Mouse (Mus musculus): Measurements from ENCODE around the gene Lck. TPM values are rescaled to one million over a fixed set of nuclear protein-coding genes. Genes with fewer than 3 reads are reported as not detected.
"Not testable (repeated sequence)": the region's sequence is repeated elsewhere in the genome, so short reads cannot be mapped to it uniquely, and the experiment has no call there.

Lck gene
- polyA plus RNA-seq, 1 experiment from 2014 or later = 7.9 TPM

DNA sequence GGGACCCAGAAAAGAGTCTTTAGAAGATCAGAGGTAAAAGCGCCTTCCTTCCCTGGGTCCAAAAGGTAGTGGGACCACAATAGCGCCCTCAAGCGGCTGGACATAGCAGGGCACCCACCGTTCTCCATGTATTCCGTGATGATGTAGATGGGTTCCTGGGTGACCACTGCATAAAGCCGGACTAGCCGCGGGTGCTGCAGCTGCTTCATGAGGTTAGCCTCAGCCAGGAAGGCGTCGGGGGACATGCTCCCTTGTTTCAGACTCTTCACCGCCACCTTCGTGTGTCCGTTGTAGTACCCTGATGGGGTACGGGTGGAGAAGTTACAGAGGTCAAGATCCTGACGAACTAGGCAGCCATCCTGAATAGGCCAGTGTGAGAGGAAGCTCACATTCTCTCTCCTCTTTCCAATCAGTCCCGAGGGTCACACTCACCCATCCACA is 18.0 kb downstream of the Lck start:
- Histone ChIP-seq H3K9ac (ENCODE audit: low read length) (peak overlapping the region; percentile 55), H3K4me3 (ENCODE audit: low read depth, low read length) (peak overlapping the region; percentile 58), H3K36me3 (ENCODE audit: control insufficient read depth, insufficient read depth, low read length) (no peaks in the 10 kb centered on the region), H3K27ac (ENCODE audit: low read depth) (peak overlapping the region; percentile 69; the same call in 1 of the 2 replicates), H3K4me1 (replicated peaks; ENCODE audit: control insufficient read depth, insufficient read depth, low read length) (peaks cover 18% of the 10 kb centered on the region), H3K27me3 (replicated peaks; ENCODE audit: control insufficient read depth, insufficient read depth, low read length) (no peaks in the 10 kb centered on the region), H3K9me3 (ENCODE audit: control insufficient read depth, low read length) (no peaks in the 10 kb centered on the region), H3K4me2 (ENCODE audit: low read length) (peak overlapping the region; percentile 94)
- DNase-seq (ENCODE audit: low spot score) (peak; percentile 85), ATAC-seq (replicated peaks; ENCODE audit: low FRiP score, low TSS enrichment, low read depth) (peak; percentile 30; the same call in 1 of the 2 replicates)
- 6% methylated on average over 16 of the region's 16 CpGs for WGBS

DNA sequence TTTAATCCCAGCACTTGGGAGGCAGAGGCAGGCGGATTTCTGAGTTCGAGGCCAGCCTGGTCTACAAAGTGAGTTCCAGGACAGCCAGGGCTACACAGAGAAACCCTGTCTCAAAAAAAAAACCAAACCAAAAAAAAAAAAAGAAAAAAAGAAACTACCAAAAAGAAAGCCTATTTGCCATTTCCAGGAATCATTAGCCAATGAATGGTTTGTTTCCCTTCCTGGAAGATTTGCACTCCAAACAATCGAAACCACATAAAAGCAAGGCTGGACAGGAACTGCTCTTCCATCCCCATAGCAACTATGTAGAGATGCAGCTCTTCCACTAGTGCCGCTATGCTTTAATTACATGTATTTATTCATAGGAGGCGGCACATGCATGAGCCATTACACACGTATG is 18.9 kb downstream of the Lck start:
- H3K4me3 ChIP-seq (ENCODE audit: low read depth, low read length); ATAC-seq (replicated peaks; ENCODE audit: low FRiP score, low TSS enrichment, low read depth); H3K27ac ChIP-seq (ENCODE audit: low read depth); H3K4me2 ChIP-seq (ENCODE audit: low read length); H3K9ac ChIP-seq (ENCODE audit: low read length); H3K27me3 ChIP-seq (replicated peaks; ENCODE audit: control insufficient read depth, insufficient read depth, low read length); H3K9me3 ChIP-seq (ENCODE audit: control insufficient read depth, low read length); H3K36me3 ChIP-seq (ENCODE audit: control insufficient read depth, insufficient read depth, low read length); DNase-seq (ENCODE audit: low spot score): not testable (repeated sequence)
- peaks cover 18% of the 10 kb centered on the region for H3K4me1 ChIP-seq (replicated peaks; ENCODE audit: control insufficient read depth, insufficient read depth, low read length)
- 92% methylated on average over 6 of the region's 6 CpGs for WGBS

GRCm38 (mm10) chr4:129550295-129550694 is 23.1 kb downstream of the Lck start:
- H3K27me3 ChIP-seq (replicated peaks; ENCODE audit: control insufficient read depth, insufficient read depth, low read length) = no peaks in the 10 kb centered on the region
- DNase-seq (ENCODE audit: low spot score) (no peak), ATAC-seq (replicated peaks; ENCODE audit: low FRiP score, low TSS enrichment, low read depth) (no peak)
- H3K9me3 ChIP-seq (ENCODE audit: control insufficient read depth, low read length) = no peaks in the 10 kb centered on the region
- H3K27ac ChIP-seq (ENCODE audit: low read depth) = no peak overlapping the region
- no peaks in the 10 kb centered on the region for H3K36me3 ChIP-seq (ENCODE audit: control insufficient read depth, insufficient read depth, low read length)
- no peak overlapping the region for H3K4me2 ChIP-seq (ENCODE audit: low read length)
- no peak overlapping the region for H3K4me3 ChIP-seq (ENCODE audit: low read depth, low read length)
- no peak overlapping the region for H3K9ac ChIP-seq (ENCODE audit: low read length)
- peaks cover 2% of the 10 kb centered on the region for H3K4me1 ChIP-seq (replicated peaks; ENCODE audit: control insufficient read depth, insufficient read depth, low read length)
- 53% methylated on average over 1 of the region's 1 CpGs for WGBS

DNA sequence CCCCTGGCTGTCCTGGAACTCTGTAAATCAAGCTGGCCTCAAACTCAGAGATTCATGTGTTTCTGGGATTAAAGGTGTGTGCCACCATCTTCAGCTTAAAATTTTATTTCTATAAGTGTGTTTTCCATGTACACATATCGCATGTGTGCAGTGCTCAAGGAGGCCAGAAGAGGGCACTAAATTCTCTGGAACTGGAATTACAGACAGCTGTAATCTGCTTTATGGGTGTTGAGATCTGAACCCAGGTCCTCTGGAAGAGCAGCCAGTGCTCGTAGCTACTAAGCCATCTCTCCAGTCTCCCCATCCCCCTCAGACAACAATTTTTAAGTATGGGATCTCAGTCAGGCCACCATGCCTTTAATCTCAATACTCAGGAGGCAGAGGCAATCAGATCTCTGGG is 24.1 kb downstream of the Lck start:
- 94% methylated on average over 2 of the region's 2 CpGs for WGBS
- Histone ChIP-seq H3K27me3 (replicated peaks; ENCODE audit: control insufficient read depth, insufficient read depth, low read length) (no peaks in the 10 kb centered on the region), H3K9ac (ENCODE audit: low read length) (no peak overlapping the region), H3K4me3 (ENCODE audit: low read depth, low read length) (no peak overlapping the region), H3K4me2 (ENCODE audit: low read length) (no peak overlapping the region), H3K27ac (ENCODE audit: low read depth) (no peak overlapping the region), H3K9me3 (ENCODE audit: control insufficient read depth, low read length) (no peaks in the 10 kb centered on the region), H3K4me1 (replicated peaks; ENCODE audit: control insufficient read depth, insufficient read depth, low read length) (no peaks in the 10 kb centered on the region), H3K36me3 (ENCODE audit: control insufficient read depth, insufficient read depth, low read length) (no peaks in the 10 kb centered on the region)
- DNase-seq (ENCODE audit: low spot score) (no peak), ATAC-seq (replicated peaks; ENCODE audit: low FRiP score, low TSS enrichment, low read depth) (no peak)

DNA sequence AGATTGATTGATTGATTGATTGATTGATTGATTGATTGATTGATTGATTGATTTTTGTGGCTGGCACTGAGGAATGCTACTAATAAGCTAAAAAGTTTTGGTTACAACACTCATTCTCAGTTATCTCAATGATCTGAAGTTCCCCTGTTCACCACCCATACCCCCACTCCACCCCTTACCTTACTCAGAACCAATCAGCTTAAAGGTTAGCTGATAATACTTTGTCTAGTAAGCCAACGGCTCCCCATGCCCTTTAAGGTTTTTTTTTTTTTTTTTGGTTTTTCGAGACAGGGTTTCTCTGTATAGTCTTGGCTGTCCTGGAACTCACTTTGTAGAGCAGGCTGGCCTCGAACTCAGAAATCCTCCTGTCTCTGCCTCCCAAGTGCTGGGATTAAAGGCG is 25.8 kb downstream of the Lck start:
- H3K36me3 ChIP-seq (ENCODE audit: control insufficient read depth, insufficient read depth, low read length); H3K27ac ChIP-seq (ENCODE audit: low read depth); H3K4me1 ChIP-seq (replicated peaks; ENCODE audit: control insufficient read depth, insufficient read depth, low read length); DNase-seq (ENCODE audit: low spot score); H3K4me2 ChIP-seq (ENCODE audit: low read length); H3K27me3 ChIP-seq (replicated peaks; ENCODE audit: control insufficient read depth, insufficient read depth, low read length); ATAC-seq (replicated peaks; ENCODE audit: low FRiP score, low TSS enrichment, low read depth); H3K9me3 ChIP-seq (ENCODE audit: control insufficient read depth, low read length); H3K4me3 ChIP-seq (ENCODE audit: low read depth, low read length); H3K9ac ChIP-seq (ENCODE audit: low read length): not testable (repeated sequence)
- 90% methylated on average over 4 of the region's 4 CpGs for WGBS

DNA sequence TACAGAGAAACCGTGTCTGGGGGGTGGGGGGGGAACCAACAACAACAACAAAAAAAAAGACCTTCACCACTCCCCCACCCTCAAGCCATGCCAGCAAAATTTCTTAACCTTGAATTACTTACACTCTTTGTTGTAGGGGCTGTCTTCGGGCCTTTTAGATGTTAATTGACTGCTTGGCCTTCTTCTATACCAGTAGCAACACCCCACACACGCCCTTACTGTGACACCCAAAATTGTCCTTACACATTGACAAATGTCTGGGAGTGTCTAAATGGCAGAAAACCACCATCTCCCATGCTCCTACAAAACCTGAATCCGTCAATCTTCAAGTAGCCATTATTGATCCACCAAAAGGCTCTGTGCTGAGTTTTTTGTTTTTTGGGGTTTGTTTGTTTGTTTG is 29.3 kb downstream of the Lck start:
- Histone ChIP-seq H3K4me3 (ENCODE audit: low read depth, low read length) (no peak overlapping the region), H3K27ac (ENCODE audit: low read depth) (no peak overlapping the region), H3K36me3 (ENCODE audit: control insufficient read depth, insufficient read depth, low read length) (0 out of 2 replicates have a peak, but pooled peaks cover 6% of the 10 kb centered on the region), H3K4me2 (ENCODE audit: low read length) (no peak overlapping the region), H3K4me1 (replicated peaks; ENCODE audit: control insufficient read depth, insufficient read depth, low read length) (peaks cover 15% of the 10 kb centered on the region), H3K9ac (ENCODE audit: low read length) (no peak overlapping the region), H3K27me3 (replicated peaks; ENCODE audit: control insufficient read depth, insufficient read depth, low read length) (no peaks in the 10 kb centered on the region), H3K9me3 (ENCODE audit: control insufficient read depth, low read length) (no peaks in the 10 kb centered on the region)
- ATAC-seq (replicated peaks; ENCODE audit: low FRiP score, low TSS enrichment, low read depth) = no peak
- DNase-seq (ENCODE audit: low spot score) = no peak
- WGBS = 89% methylated on average over 4 of the region's 4 CpGs

DNA sequence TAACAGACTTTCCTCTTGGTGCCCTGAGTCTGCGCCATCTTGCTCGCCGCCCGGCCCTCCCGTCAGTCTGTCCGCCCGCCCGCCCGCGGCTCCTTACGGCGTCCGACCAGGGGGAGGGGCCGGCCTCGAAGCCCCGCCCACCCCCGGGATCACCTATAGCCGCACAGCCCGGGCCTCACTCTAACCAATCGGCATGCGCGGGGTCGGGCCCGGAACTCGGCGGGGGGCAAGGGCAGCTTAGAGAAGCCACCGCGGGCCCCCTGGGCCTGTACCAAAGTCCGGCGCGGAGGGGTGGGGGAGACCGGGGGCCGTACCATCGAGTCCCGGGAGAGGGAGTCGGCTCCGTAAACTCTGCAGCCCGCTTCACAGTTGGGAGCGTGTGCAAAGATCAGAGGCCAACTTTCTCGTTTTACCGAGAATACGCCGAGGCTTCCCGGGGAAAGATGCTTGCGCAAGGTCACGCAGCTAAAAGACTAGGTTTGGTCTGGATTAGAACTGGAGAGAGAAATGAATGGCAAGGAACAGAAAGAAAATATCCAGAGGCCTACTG is 30.8 kb downstream of the Lck start, which contains the start of gene Hdac1:
Gene Hdac1 (minus strand): TSS at position 122 of the 550 bp plus-strand sequence.
- ATAC-seq (replicated peaks; ENCODE audit: low FRiP score, low TSS enrichment, low read depth) (peak; percentile 99), DNase-seq (ENCODE audit: low spot score) (peak; percentile 96)
- H3K4me1 ChIP-seq (replicated peaks; ENCODE audit: control insufficient read depth, insufficient read depth, low read length) = peaks cover 15% of the 10 kb centered on the region
- H3K9me3 ChIP-seq (ENCODE audit: control insufficient read depth, low read length) = no peaks in the 10 kb centered on the region
- H3K4me2 ChIP-seq (ENCODE audit: low read length) = peak within 1 kb of the TSS; percentile 84
- H3K9ac ChIP-seq (ENCODE audit: low read length) = peak within 1 kb of the TSS; percentile 75
- WGBS = under 1% methylated on average over 46 of the region's 46 CpGs
- H3K36me3 ChIP-seq (ENCODE audit: control insufficient read depth, insufficient read depth, low read length) = 0 out of 2 replicates have a peak, but pooled peaks cover 15% of the 10 kb centered on the region
- peak within 1 kb of the TSS; percentile 76 for H3K27ac ChIP-seq (ENCODE audit: low read depth)
- peak within 1 kb of the TSS; percentile 64 for H3K4me3 ChIP-seq (ENCODE audit: low read depth, low read length)
- H3K27me3 ChIP-seq (replicated peaks; ENCODE audit: control insufficient read depth, insufficient read depth, low read length) = no peaks in the 10 kb centered on the region

DNA sequence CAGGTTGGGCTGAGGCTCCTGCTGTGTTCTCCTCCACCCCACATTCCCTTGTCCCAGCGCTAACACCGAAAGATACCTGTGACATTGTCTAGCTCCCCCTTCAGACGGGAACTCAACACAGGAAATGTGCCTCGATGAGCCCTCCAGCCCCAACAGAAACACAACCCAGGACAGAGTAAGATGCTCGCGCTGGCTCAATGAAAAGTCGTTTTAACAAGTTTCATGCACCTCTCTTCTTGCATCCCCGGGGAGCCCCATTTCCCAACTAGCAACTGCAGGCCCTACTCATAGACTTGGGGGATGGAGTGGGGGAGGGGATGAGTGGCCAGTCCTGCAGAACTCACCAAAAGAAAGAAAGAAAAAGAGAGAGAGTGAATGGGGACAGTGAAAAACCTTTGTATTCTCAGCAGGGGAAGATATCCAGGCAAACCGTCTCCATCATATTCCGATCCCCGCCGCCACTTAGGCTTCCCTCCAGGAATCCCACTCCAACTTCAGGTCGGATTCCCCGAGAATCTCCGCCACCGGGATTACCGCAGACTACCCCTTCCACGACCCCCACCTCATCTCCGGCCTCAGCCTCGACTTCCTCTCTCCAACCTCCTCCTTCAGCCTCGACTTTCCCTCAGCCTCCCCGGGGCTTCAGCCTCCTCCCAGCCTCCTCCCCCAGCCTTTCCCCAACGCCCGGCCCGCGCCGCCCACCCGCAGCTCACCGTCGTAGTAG is 31.4 kb downstream of the Lck start:
- Histone ChIP-seq H3K9ac (ENCODE audit: low read length) (peak overlapping the region; percentile 75), H3K4me2 (ENCODE audit: low read length) (peak overlapping the region; percentile 84), H3K27ac (ENCODE audit: low read depth) (peak overlapping the region; percentile 72), H3K27me3 (replicated peaks; ENCODE audit: control insufficient read depth, insufficient read depth, low read length) (no peaks in the 10 kb centered on the region), H3K4me1 (replicated peaks; ENCODE audit: control insufficient read depth, insufficient read depth, low read length) (peaks cover 15% of the 10 kb centered on the region), H3K36me3 (ENCODE audit: control insufficient read depth, insufficient read depth, low read length) (0 out of 2 replicates have a peak, but pooled peaks cover 17% of the 10 kb centered on the region), H3K4me3 (ENCODE audit: low read depth, low read length) (peak overlapping the region; percentile 64), H3K9me3 (ENCODE audit: control insufficient read depth, low read length) (no peaks in the 10 kb centered on the region)
- DNase-seq (ENCODE audit: low spot score) (peak; percentile 71), ATAC-seq (replicated peaks; ENCODE audit: low FRiP score, low TSS enrichment, low read depth) (0 out of 2 replicates have a peak, but pooled peaks have one; percentile 1)
- WGBS = under 1% methylated on average over 30 of the region's 30 CpGs

Data from intestine, embryonic 14.5 days (tissue).